Mouse (Mus musculus): ENCODE data around the gene Cd109.

Cd109 gene

DNA sequence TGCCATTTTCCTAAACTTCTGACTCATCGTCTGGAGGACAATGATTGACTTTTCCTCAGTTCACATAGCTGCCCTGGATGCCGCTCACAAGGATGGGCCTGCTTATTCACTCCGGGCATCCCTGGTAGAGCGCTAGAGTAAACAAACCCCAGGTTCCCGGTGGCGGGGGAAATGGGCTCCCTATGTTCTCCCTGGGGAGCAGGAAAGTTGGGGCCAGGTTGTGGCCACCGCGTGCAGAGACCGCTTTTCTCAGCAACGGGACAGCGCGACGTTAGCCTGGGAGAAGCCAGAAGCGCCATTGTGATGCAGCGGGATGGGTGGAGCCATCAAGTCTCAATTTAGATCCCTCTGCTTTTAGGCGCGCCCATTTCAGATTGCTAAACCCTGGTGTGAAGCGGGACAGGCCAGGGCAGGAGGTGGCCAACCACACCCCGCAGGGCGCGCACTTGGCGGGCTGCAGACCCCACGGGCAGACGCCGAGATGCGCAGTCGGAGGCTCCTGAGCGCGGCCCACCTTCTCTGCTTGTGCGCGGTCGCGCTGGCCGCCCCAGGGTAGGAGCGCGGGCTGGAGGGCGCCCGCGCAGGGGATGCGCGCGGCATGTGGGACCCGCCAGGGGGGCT lies at the start of gene Cd109:
TSS of gene Cd109 (plus strand) at position 146 of the 621 bp plus-strand sequence.
- DNase-seq: no peak

DNA sequence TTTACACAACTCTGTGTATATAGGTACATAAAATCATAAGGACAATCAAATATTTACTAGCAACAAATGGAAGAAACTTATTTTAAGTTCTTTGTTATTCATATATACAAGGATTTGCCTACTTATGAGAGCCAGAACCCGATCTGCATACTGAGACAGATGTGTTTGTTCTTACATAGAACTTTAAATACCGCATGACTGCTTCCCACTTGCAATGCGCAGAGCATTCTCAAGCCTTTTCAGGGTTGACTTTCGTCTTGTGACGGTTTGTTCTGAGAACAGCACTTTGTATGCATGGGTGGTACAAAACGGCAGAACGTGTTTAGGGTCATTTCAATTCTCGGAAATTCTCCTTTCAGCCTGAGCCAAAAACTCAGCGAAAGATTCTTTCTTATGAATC lies 45.4 kb upstream of the Cd109 start:
- no peak for DNase-seq

DNA sequence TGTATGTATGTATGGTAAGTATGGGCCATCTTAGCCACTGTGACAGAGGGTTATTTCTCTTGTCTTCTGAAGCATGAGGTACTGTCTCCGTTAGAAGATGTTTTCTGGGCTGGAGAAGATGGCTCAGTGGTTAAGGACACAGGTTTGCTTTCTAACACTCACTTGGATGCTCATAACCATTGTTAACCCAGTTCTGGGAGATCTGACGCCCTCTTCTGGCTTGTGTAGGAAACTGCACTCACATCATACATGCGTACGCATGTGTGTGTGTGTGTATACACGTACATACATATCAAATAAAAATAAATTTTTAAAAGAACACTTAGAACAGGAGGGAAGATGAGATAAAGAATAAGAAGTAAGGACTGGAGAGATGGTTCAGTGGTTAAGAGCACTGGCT lies 38.9 kb upstream of the Cd109 start:
- DNase-seq: no peak

GRCm38 (mm10) chr9:78578824-78579223 lies 36.5 kb upstream of the Cd109 start:
- DNase-seq: no peak

DNA sequence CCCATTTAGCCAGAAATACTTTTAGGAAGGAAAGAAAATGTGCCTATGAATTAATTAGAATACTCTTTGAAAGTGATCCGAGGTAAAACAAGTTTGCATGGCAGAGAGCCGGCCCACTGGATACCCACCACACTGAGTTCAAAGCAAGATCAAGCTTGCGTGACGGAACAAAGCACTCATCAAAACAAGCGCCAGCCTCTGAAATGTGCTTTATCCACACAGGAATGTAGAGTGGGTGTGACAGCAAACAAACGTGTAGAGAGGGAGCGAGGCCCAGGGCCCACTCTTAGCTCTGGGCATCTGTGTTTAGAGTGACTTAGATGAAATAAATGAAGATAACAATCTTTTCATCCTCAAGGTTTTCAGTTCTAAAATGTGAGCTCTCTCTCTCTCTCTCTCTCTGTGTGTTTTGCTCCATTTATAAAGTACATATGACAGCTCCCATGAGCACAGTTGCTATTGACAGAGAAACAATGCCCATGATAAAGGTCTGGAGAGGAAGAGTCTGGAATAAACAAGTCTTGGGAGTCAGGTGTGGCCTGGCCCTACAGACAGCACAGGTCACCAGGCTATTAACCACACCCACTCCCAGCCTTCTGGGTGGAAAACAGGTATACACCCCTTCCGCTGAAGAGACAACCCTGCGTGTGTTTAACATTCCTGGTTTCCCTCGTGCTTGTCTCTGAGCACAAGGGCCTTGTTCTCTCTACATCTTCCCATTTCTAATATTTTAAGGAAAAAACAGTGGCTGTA lies 35.5 kb upstream of the Cd109 start:
- DNase-seq: no peak

DNA sequence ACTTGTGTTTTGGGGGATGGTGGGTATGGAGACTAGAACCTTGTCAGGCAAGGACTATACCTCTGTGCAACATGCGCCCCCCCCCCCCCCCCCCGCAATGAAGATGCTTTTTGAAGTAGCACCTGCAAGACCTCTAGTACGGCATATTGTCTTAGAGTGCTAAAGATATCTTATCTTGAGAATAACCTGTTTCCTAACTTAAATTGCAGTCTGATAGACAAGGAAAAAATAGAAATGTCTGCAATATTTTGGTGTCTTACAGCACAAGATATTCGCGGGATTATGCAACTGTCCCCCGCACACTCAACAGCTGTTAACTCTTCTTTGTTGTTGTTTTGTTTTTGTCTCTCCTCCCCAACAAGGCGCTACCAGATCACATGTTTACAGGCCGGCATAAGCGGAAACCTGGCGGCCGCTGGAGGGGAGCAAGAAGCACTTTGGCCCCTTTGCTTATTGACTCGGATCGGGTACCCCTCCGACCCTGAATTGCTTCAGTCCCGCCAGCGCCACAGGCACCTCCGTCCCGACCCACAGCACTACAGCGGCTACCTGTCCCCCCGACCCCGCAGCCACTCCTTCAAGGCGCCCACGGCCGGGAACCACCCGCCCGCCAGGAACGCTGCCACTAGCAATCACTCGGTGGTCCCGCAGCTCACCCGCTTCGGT lies 28.0 kb upstream of the Cd109 start:
- no peak for DNase-seq

GRCm38 (mm10) chr9:78587914-78588313 lies 27.4 kb upstream of the Cd109 start, which contains the start of gene Slc17a5:
TSS of gene Slc17a5 (minus strand) at chr9:78588041.
- DNase-seq: peak; percentile 94

DNA sequence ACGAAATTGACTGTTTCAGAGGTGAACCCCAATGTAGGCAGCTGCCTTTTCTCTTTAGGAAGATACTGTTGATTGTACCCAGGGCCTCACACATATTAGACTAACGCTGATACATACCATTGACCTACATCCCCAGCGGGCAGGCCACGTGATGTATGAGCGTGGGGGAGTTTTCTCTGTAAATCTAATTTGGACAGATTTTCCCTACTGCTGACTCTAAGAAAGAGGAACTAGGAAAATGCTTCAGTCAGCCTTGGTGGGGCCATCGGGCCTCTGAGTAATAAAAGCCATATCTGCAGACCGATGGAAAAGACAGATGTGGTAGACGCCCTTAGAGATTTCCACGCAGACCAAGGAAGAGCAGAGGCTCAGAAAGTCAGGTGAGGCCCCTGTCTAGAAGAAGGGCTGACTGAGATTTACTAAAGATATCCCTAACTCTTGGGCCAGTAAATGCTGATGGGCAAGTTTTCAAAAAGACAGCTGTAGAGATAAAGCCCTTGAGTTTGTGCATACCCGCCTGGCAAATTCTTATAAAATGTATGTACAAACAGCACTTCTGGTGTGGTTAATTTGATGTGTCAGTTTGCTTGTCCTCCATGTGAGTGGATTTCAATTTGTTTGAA lies 26.8 kb upstream of the Cd109 start:
- DNase-seq: peak; percentile 36

DNA sequence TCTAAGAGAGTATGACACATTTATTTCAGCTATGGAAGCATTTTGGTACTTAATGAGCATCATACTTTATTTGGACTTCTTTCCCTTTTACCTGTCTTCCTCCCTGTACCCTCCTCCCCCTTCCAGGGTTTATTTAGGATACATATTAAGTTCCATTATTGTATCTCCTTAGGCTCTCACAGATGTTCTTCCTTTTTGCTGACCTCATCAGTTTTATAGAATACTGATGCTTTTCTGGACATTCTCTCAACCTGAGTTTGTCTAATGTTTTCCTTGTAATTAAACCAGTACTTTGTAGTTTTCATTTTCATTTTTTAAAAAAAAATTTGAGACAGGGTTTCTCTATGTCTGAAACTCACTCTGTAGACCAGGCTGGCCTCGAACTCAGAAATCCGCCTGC lies 24.9 kb upstream of the Cd109 start:
- DNase-seq: no peak

GRCm38 (mm10) chr9:78595257-78595656 lies 20.1 kb upstream of the Cd109 start:
- DNase-seq: no peak

- DNase-seq: no peak
Measured at GRCm38 (mm10) chr9:78595769-78596555, 19.4 kb upstream of the Cd109 start.

GRCm38 (mm10) chr9:78596834-78597233 lies 18.5 kb upstream of the Cd109 start:
- no peak for DNase-seq

GRCm38 (mm10) chr9:78599927-78600326 lies 15.4 kb upstream of the Cd109 start:
- DNase-seq: no peak

DNA sequence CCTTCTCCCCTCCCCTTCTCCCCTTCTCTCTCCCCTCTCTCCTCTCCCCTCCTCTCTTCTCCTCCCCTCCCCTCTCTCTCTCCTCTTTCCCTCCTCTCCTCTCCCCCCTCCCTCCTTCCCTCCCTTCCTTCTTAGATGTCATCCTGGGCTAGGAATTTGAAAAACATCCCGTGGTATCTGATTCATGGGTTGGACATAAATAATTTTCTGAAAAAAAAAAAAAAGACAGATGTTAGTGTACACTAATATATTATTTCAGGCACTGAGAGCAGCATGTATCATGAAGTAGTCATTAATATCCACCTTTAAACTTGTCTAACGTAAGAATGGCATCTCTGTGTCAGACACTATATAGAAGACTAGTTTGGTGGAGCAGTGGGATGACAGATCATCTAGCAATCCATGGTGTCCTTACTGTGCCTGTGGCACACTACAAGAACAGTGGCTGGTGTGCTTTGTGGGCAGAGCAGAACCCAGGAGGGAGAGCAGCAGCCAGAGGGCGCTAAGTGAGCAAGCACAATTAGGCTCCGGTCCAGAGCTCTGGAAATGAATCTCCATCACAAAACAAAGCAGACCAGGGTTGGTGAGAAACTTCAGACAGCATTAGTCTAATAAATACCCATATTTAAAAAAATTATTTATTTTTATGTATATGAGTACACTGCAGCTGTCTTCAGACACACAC lies 14.2 kb upstream of the Cd109 start:
- DNase-seq: no peak

- no peak for DNase-seq
Measured at GRCm38 (mm10) chr9:78614201-78614600, 1.1 kb upstream of the Cd109 start.

DNA sequence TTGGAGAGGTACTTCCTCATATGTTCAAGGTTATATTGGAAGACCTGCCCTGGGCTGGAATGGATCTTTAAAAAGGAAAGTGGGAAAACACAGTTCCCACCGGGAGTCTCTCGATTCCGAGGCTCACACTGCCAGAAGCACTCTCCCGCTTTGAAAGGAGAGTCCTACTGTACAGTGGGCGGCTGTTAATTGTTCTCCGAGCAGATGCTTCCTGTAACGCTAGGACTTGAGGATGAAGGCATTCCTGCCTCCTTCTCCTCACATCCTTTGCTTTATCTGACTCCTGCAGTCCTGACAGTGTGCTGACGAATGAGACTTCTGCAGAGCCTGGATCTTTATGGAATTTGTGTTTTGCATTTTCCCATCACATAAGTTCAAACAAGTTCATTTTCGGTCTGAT lies 3.9 kb downstream of the Cd109 start:
- no peak for DNase-seq

DNA sequence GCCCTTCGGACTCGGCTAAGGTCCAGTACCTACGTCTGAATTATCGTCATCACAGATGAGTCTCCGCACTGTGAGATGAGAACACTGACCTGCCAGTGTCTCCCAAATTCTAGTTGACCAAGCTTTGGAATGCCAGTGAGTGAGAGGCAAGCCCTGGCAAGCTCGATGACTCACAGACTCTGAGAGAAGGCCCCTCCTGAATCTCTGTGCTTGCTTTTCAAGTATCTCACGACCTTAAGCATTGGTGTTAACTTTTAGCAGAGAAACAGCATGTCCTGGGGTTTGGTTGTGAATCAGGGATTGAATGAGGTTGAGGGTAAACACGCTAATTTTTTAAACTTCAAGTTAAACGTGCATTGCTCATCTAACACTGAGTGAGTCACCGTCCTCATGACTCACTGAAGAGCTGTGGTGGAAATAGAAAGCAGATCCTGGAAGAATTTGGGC lies 8.0 kb downstream of the Cd109 start:
- no peak for DNase-seq

DNA sequence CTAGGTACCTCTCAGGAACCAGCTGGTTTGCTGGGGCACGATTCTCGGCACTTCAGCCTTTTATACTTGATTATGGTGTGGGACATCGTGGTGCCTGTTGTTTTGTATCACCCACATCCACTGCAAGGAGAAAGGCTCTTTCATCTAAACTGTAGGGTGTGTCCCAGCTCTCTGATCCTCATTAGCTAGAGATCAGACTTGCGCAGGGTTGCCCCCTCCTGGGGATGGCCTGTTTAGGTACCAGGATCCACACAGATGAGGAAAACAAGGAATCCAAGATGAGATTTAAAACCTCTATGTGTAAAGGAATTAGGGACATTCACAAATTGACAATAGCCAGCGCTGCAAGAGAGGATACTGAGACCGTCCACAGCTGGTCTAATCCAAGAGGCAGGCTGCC lies 14.6 kb downstream of the Cd109 start:
- DNase-seq: no peak

- DNase-seq: no peak
Measured at GRCm38 (mm10) chr9:78631755-78632434, 16.5 kb downstream of the Cd109 start.

DNA sequence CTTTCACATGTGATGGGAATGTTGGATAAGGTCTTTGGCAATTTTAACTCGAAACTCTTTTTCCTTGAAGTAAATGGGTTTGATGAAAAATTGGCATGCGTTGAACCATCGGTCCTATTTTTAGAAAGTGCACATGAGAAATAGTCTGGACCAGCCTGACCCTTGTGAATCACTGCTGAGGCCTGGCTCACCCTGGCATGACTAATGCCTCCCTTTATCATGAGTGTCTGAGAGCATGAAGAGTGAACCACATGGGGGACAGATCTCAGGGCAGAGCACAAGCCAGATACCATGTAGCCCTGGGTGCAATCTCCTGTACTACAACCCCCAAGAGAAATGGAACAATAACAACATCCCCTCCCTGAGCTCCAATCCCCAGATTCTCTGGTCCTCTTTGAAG lies 18.6 kb downstream of the Cd109 start:
- no peak for DNase-seq

- DNase-seq: no peak
Measured at GRCm38 (mm10) chr9:78641386-78641785, 26.0 kb downstream of the Cd109 start.
